Mouse (Mus musculus): ENCODE measurements at regions not wholly inside any gene's neighbourhood (a gene's known extent, or its start where the extent isn't known, plus 50 kb on each side); places are given as distances from the start of the nearest gene placed in this dataset.
"Not testable (repeated sequence)": the region's sequence is repeated elsewhere in the genome, so short reads cannot be mapped to it uniquely, and the experiment has no call there.

- no peak for DNase-seq (ENCODE audit: low read depth, low spot score)
Measured at GRCm38 (mm10) chr5:129256136-129256535, 159.6 kb downstream of the Adgrd1 start.

DNA sequence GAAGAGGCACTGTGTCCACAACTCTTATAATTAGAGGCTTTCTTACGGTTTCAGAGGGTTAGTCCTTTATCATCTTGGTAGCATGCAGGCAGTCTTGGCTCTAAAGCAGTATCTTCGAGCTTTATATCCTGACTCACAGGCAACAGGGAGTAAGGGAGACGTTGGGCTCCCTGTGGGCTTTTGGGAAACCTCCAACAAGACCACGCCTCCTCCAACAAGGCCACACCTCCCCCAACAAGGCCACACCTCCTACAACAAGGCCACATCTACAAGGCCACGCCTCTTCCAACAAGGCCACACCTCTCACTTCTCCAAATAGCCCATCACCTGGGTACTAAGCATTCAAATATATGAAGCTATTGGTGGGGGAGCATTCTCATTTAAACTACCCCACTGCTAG lies 160.7 kb downstream of the Adgrd1 start:
- DNase-seq (ENCODE audit: low read depth, low spot score): no peak

DNA sequence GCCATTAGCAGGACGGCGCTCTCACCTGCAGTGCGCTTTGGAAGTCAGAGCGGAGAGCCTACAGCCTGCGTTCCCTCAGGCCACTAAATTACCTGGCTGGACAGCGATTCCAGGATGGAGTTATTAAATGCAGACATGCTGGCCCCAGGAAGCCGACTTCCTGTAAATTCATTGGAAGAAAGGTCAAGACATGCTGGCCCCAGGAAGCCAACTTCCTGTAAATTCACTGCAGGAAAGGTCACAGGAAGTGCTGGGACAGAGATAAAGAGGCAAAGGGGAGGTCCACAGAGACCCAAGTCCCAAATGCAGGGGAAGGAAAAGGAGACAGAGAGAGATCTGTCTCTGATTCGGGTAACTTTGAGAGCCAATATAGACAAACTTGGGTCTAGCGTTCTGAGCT lies 164.1 kb downstream of the Adgrd1 start:
- DNase-seq (ENCODE audit: low read depth, low spot score): no peak

GRCm38 (mm10) chr5:129263118-129263517 lies 166.6 kb downstream of the Adgrd1 start:
- no peak for DNase-seq (ENCODE audit: low read depth, low spot score)

GRCm38 (mm10) chr5:129264363-129264762 lies 167.8 kb downstream of the Adgrd1 start:
- DNase-seq (ENCODE audit: low read depth, low spot score): no peak

DNA sequence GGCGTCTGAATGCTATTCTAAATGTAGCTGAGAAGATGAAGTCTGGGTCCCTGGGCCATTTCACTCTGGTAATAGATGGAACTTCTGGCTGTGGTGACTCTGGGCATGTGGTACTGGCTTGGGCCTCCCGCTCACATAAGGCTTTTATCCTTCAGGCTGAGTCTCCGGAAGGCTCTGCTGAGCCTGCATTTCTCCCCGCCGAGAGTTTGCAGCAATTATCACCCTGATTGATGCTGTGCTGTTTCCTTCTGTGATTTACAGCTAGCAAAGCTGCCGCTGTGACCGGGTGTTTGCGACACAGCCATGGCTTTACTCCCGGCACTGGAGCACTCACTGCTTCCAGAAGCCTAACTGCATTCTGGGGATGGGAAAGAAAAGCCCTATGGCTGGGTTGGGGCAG lies 171.9 kb downstream of the Adgrd1 start:
- no peak for DNase-seq (ENCODE audit: low read depth, low spot score)

GRCm38 (mm10) chr5:129270051-129270472 lies 173.5 kb downstream of the Adgrd1 start:
- no peak for DNase-seq (ENCODE audit: low read depth, low spot score)

DNA sequence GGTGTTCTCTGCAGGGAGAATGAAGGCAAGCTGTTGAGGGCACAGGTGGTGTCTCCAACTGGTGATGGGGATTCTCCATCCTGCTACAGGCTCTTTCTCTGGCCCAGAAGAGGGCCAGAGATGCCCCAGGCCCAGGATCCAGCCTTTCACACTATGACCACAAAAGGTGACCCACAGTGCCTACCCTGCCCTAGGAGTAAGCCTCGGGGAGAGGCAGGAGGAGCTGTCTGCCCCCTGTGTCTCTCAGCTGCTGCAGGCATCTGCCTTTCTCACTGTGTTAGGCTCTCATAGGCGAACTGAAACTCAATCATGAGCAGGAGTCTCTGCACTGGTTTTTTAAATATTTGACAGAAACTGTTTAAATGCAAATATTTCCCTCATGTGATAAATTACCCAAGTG lies 184.9 kb downstream of the Adgrd1 start:
- no peak for DNase-seq (ENCODE audit: low read depth, low spot score)

- DNase-seq (ENCODE audit: low read depth, low spot score): no peak
Measured at GRCm38 (mm10) chr5:129282133-129282532, 185.6 kb downstream of the Adgrd1 start.

- DNase-seq (ENCODE audit: low read depth, low spot score): no peak
Measured at GRCm38 (mm10) chr5:129282826-129283225, 186.3 kb downstream of the Adgrd1 start.

- no peak for DNase-seq (ENCODE audit: low read depth, low spot score)
Measured at GRCm38 (mm10) chr5:129287481-129287880, 190.9 kb downstream of the Adgrd1 start.

GRCm38 (mm10) chr5:129292821-129293220 lies 196.3 kb downstream of the Adgrd1 start:
- DNase-seq (ENCODE audit: low read depth, low spot score): not testable (repeated sequence)

- DNase-seq (ENCODE audit: low read depth, low spot score): not testable (repeated sequence)
Measured at GRCm38 (mm10) chr5:129294861-129295542, 198.5 kb downstream of the Adgrd1 start.

- no peak for DNase-seq (ENCODE audit: low read depth, low spot score)
Measured at GRCm38 (mm10) chr5:129297657-129298349, 201.3 kb downstream of the Adgrd1 start.

DNA sequence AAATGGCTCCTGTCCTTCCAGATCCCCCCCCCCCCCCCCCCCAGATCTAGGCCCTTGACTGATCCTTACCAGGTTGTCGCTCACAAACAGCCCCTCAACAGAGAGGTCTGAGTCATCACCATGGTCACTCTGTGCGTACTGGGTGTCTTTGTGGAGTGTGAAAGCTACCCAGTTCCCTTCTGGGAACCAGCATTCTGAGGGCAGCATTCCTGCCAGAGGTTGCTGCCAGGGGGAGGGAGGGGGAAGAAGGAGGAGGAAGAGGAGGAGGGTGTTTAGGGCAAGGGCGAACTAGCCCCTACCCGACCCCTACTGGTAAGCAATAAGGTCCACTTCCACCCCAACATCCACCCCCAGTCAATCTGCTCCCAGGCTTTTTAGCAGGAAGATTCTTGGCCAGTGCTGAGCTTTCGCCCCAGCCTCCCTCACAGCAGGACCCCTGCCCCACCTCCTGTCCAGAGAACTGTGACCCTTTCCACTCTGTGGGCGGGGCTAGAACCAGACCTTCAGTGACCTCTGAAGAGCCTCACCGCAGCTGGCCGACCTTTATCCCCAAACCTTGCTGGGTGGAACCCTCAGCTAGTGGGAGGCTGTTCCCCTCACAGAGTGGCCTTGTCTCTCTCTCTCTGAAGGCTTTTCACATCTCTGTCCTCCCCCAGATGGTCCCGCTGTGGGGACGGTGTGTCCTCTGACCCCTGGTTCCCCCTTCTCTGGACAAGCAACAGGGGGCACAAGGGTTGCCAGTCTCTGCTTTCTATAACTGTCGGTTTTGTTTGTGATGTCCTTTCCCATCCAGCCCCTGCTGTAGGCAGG lies 202.2 kb upstream of the Sfswap start:
- no peak for DNase-seq (ENCODE audit: low read depth, low spot score)

DNA sequence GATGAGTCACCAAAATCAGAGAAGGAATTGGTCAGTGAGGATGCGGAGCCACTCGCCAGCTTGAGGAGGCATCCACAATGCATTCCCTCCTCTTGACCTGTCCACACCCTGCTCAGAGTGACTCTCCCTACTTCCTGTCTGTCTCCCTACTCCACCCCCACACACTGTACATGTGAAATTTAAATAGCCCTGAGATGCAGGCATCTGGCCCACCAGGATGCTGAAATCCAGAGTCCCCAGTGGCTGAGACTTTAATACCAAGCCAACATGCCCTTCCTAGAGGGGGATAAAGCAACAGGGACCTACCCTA lies 201.6 kb upstream of the Sfswap start:
- no peak for DNase-seq (ENCODE audit: low read depth, low spot score)

- no peak for DNase-seq (ENCODE audit: low read depth, low spot score)
Measured at GRCm38 (mm10) chr5:129300423-129300822, 200.6 kb upstream of the Sfswap start.

GRCm38 (mm10) chr5:129315626-129316025 lies 185.4 kb upstream of the Sfswap start:
- no peak for DNase-seq (ENCODE audit: low read depth, low spot score)

DNA sequence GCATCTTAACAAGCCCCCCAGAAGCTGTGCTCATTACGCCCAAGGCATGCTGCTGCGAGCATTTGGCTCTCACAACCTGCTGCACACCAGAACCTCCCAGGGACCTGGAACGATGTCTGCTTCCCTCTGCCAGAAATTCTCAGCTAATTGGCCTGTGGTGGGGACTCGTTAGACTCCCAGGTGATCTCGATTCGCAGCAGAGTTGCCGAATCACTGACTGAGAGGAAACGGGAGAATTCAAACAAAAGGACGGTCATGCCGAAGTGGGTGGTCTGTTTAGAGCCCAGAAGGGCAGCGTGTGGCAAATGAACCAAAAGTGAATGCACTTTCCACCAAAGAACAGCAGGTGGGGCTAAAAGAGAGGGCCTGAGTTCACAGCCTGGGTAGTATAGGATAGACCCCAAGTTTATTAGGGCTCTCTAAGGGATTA lies 169.9 kb upstream of the Sfswap start:
- DNase-seq (ENCODE audit: low read depth, low spot score): no peak

- no peak for DNase-seq (ENCODE audit: low read depth, low spot score)
Measured at GRCm38 (mm10) chr5:129332014-129332413, 169.0 kb upstream of the Sfswap start.

GRCm38 (mm10) chr5:129338511-129338910 lies 162.5 kb upstream of the Sfswap start:
- no peak for DNase-seq (ENCODE audit: low read depth, low spot score)

GRCm38 (mm10) chr5:129344038-129344437 lies 157.0 kb upstream of the Sfswap start:
- DNase-seq (ENCODE audit: low read depth, low spot score): no peak

DNA sequence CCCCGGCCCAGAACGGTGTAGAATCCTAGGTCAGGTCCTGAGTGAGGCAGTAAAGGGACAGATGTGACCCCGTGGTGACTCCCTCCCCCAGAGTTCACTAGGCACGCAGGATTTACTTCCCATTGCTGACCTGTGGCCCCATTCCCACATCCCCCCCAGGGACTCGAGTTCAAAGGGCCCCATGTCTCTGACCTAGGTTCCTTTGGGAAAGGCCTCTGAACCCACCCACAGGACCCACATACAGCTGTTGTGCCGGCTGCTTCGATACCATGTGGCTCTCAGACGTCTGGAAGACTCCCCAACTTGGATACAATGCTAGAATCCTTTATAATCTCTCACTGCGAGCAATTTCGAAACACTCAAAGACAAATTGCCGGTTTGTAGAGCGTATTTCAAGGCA lies 151.0 kb upstream of the Sfswap start:
- no peak for DNase-seq (ENCODE audit: low read depth, low spot score)
